Mouse (Mus musculus): ENCODE results near the gene Cd276. TPM values are rescaled to one million over a fixed set of nuclear protein-coding genes. Genes with fewer than 3 reads are reported as not detected.
A peak's percentile ranks its signal among the peaks of the same experiment; 100 is the strongest.

Cd276 gene
- polyA plus RNA-seq, 1 experiment from 2014 or later: 45.4 TPM

GRCm38 (mm10) chr9:58544879-58545324 is 10.3 kb downstream of the Cd276 start:
- Histone ChIP-seq H3K27ac (ENCODE audit: low read depth, low read length) (no peak overlapping the region), H3K36me3 (ENCODE audit: control insufficient read depth, insufficient read depth, low read length) (peaks cover 3% of the 10 kb centered on the region; the same call in 1 of the 2 replicates), H3K9ac (ENCODE audit: low read depth, low read length) (no peak overlapping the region), H3K4me3 (ENCODE audit: low read length) (no peak overlapping the region), H3K27me3 (ENCODE audit: control insufficient read depth, insufficient read depth, low read length) (no peaks in the 10 kb centered on the region), H3K9me3 (ENCODE audit: control insufficient read depth, low read length) (no peaks in the 10 kb centered on the region), H3K4me2 (replicated peaks; ENCODE audit: low read depth, low read length) (no peak overlapping the region), H3K4me1 (ENCODE audit: control insufficient read depth, insufficient read depth, low read length) (peaks cover 16% of the 10 kb centered on the region; the same call in 1 of the 2 replicates)
- ATAC-seq (ENCODE audit: low FRiP score, low TSS enrichment): no peak
- 74% methylated on average over 4 of the region's 4 CpGs for WGBS

- Histone ChIP-seq H3K9me3 (ENCODE audit: control insufficient read depth, low read length) (no peaks in the 10 kb centered on the region), H3K27me3 (ENCODE audit: control insufficient read depth, insufficient read depth, low read length) (no peaks in the 10 kb centered on the region), H3K36me3 (ENCODE audit: control insufficient read depth, insufficient read depth, low read length) (peaks cover 15% of the 10 kb centered on the region), H3K4me1 (ENCODE audit: control insufficient read depth, insufficient read depth, low read length) (peaks cover 7% of the 10 kb centered on the region; the same call in 1 of the 2 replicates), H3K4me3 (ENCODE audit: low read length) (no peak overlapping the region), H3K9ac (ENCODE audit: low read depth, low read length) (no peak overlapping the region), H3K4me2 (replicated peaks; ENCODE audit: low read depth, low read length) (no peak overlapping the region), H3K27ac (ENCODE audit: low read depth, low read length) (peak overlapping the region; percentile 59)
- peak; percentile 43; the same call in 1 of the 2 replicates for ATAC-seq (ENCODE audit: low FRiP score, low TSS enrichment)
- 53% methylated on average over 6 of the region's 6 CpGs for WGBS
Measured at GRCm38 (mm10) chr9:58541895-58542338, 13.3 kb downstream of the Cd276 start.

DNA sequence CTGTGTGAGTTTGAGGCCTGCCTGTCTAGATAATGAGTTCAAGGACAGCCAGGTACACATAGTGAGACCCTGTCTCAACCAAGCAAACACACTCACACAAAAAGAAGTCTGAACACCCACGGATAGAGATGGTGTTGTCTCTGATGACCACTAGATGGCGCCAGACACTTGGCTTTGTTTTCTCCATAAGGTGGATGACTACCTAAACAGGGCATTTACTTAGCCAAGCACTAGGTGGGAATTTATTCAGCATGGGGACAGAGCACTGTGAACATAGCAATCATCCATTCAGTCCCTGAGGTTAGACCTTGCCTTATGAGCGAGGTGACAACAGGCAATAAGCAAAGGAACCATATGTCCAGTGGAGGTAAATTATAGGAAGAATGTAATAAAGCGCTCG is 15.4 kb downstream of the Cd276 start:
- H3K4me3 ChIP-seq (ENCODE audit: low read length): no peak overlapping the region
- H3K27me3 ChIP-seq (ENCODE audit: control insufficient read depth, insufficient read depth, low read length): no peaks in the 10 kb centered on the region
- H3K9ac ChIP-seq (ENCODE audit: low read depth, low read length): no peak overlapping the region
- no peak for ATAC-seq (ENCODE audit: low FRiP score, low TSS enrichment)
- H3K4me2 ChIP-seq (replicated peaks; ENCODE audit: low read depth, low read length): no peak overlapping the region
- 44% methylated on average over 5 of the region's 5 CpGs for WGBS
- H3K4me1 ChIP-seq (ENCODE audit: control insufficient read depth, insufficient read depth, low read length): peaks cover 7% of the 10 kb centered on the region; the same call in 1 of the 2 replicates
- no peaks in the 10 kb centered on the region for H3K9me3 ChIP-seq (ENCODE audit: control insufficient read depth, low read length)
- peaks cover 20% of the 10 kb centered on the region for H3K36me3 ChIP-seq (ENCODE audit: control insufficient read depth, insufficient read depth, low read length)
- no peak overlapping the region for H3K27ac ChIP-seq (ENCODE audit: low read depth, low read length)

- Histone ChIP-seq H3K36me3 (ENCODE audit: control insufficient read depth, insufficient read depth, low read length) (peaks cover 30% of the 10 kb centered on the region), H3K27me3 (ENCODE audit: control insufficient read depth, insufficient read depth, low read length) (no peaks in the 10 kb centered on the region), H3K4me3 (ENCODE audit: low read length) (no peak overlapping the region), H3K9me3 (ENCODE audit: control insufficient read depth, low read length) (no peaks in the 10 kb centered on the region), H3K4me2 (replicated peaks; ENCODE audit: low read depth, low read length) (no peak overlapping the region), H3K9ac (ENCODE audit: low read depth, low read length) (no peak overlapping the region), H3K4me1 (ENCODE audit: control insufficient read depth, insufficient read depth, low read length) (peaks cover 7% of the 10 kb centered on the region; the same call in 1 of the 2 replicates), H3K27ac (ENCODE audit: low read depth, low read length) (no peak overlapping the region)
- ATAC-seq (ENCODE audit: low FRiP score, low TSS enrichment): no peak
- WGBS: 88% methylated on average over 3 of the region's 3 CpGs
Measured at GRCm38 (mm10) chr9:58537774-58538173, 17.5 kb downstream of the Cd276 start.

DNA sequence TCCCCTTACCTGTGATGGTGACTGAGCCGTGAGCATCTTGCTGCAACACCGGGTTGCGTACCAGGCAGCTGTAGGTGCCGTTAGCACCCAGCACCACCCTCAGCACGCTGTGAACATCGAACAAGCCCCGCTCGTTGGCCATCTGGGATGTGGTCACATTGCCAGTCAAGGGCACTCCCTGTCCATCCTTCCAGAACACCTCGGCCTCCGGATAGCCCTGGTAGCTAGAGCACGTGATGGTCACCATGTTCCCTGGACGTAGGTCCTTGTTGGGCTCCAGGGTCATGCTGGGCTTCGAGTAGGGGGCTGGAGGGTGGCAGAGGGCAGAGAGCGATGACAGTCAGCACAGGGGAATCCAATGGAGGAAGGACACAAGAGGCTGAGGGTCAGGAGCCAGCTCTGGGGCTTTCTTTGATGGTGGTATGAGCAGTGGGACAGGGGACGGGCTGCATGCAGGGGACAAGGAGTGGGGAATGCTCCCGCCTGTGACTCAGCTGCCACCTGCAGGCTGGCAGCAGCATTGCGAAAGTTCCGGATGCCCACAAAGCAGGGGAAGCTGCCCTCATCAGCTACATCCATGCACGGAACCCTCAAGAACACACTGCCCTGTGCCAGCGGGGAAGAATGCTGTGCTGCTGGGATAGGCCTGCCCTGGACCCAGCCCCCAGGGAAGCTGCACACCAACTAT is 19.6 kb downstream of the Cd276 start:
- Histone ChIP-seq H3K27me3 (ENCODE audit: control insufficient read depth, insufficient read depth, low read length) (no peaks in the 10 kb centered on the region), H3K27ac (ENCODE audit: low read depth, low read length) (no peak overlapping the region), H3K4me2 (replicated peaks; ENCODE audit: low read depth, low read length) (no peak overlapping the region), H3K9ac (ENCODE audit: low read depth, low read length) (no peak overlapping the region), H3K4me3 (ENCODE audit: low read length) (no peak overlapping the region), H3K36me3 (ENCODE audit: control insufficient read depth, insufficient read depth, low read length) (peaks cover 30% of the 10 kb centered on the region), H3K9me3 (ENCODE audit: control insufficient read depth, low read length) (no peaks in the 10 kb centered on the region), H3K4me1 (ENCODE audit: control insufficient read depth, insufficient read depth, low read length) (no peaks in the 10 kb centered on the region)
- WGBS: 81% methylated on average over 20 of the region's 20 CpGs
- ATAC-seq (ENCODE audit: low FRiP score, low TSS enrichment): no peak

GRCm38 (mm10) chr9:58534766-58535165 is 20.5 kb downstream of the Cd276 start:
- H3K36me3 ChIP-seq (ENCODE audit: control insufficient read depth, insufficient read depth, low read length): peaks cover 35% of the 10 kb centered on the region

GRCm38 (mm10) chr9:58533322-58533721 is 21.9 kb downstream of the Cd276 start:
- Histone ChIP-seq H3K4me1 (ENCODE audit: control insufficient read depth, insufficient read depth, low read length) (0 out of 2 replicates have a peak, but pooled peaks cover under 1% of the 10 kb centered on the region), H3K9ac (ENCODE audit: low read depth, low read length) (no peak overlapping the region), H3K27me3 (ENCODE audit: control insufficient read depth, insufficient read depth, low read length) (no peaks in the 10 kb centered on the region), H3K4me2 (replicated peaks; ENCODE audit: low read depth, low read length) (no peak overlapping the region), H3K4me3 (ENCODE audit: low read length) (no peak overlapping the region), H3K36me3 (ENCODE audit: control insufficient read depth, insufficient read depth, low read length) (peaks cover 39% of the 10 kb centered on the region), H3K27ac (ENCODE audit: low read depth, low read length) (no peak overlapping the region), H3K9me3 (ENCODE audit: control insufficient read depth, low read length) (no peaks in the 10 kb centered on the region)
- ATAC-seq (ENCODE audit: low FRiP score, low TSS enrichment): no peak
- WGBS: 90% methylated on average over 6 of the region's 6 CpGs

More at GRCm38 (mm10) chr9:58534766-58535165, 20.5 kb downstream of the Cd276 start:
- H3K27me3 ChIP-seq (ENCODE audit: control insufficient read depth, insufficient read depth, low read length): no peaks in the 10 kb centered on the region
- H3K4me3 ChIP-seq (ENCODE audit: low read length): no peak overlapping the region
- WGBS: 60% methylated on average over 1 of the region's 1 CpGs
- H3K9ac ChIP-seq (ENCODE audit: low read depth, low read length): no peak overlapping the region
- no peaks in the 10 kb centered on the region for H3K4me1 ChIP-seq (ENCODE audit: control insufficient read depth, insufficient read depth, low read length)
- 0 out of 2 replicates have a peak, but pooled peaks have one; percentile 24 for ATAC-seq (ENCODE audit: low FRiP score, low TSS enrichment)
- no peaks in the 10 kb centered on the region for H3K9me3 ChIP-seq (ENCODE audit: control insufficient read depth, low read length)
- no peak overlapping the region for H3K27ac ChIP-seq (ENCODE audit: low read depth, low read length)
- H3K4me2 ChIP-seq (replicated peaks; ENCODE audit: low read depth, low read length): no peak overlapping the region

DNA sequence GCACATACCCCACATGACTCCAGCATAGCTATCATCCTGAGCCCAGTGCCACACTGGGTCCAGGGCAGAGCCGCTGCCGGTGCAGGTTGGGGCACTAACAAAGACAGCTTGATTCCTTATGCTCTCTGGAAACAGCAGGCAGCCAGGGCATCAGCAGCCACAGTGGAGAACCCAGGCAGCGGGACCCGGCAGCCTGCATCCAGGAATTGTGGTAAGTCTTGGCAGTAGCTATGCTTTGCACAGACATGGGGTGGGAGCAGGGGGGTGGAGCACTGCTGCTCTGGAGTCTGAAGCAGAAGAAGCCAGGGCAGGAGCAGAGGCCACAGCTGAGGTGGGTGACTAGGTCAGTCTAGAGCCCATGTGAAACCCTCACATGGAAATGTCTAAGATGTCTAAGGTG is 23.0 kb downstream of the Cd276 start:
- H3K9ac ChIP-seq (ENCODE audit: low read depth, low read length): no peak overlapping the region

GRCm38 (mm10) chr9:58530407-58530806 is 24.8 kb downstream of the Cd276 start:
- H3K4me2 ChIP-seq (replicated peaks; ENCODE audit: low read depth, low read length): no peak overlapping the region
- no peak overlapping the region for H3K4me3 ChIP-seq (ENCODE audit: low read length)
- no peak overlapping the region for H3K9ac ChIP-seq (ENCODE audit: low read depth, low read length)
- ATAC-seq (ENCODE audit: low FRiP score, low TSS enrichment): no peak
- H3K27me3 ChIP-seq (ENCODE audit: control insufficient read depth, insufficient read depth, low read length): no peaks in the 10 kb centered on the region
- 0 out of 2 replicates have a peak, but pooled peaks cover 3% of the 10 kb centered on the region for H3K4me1 ChIP-seq (ENCODE audit: control insufficient read depth, insufficient read depth, low read length)
- no peak overlapping the region for H3K27ac ChIP-seq (ENCODE audit: low read depth, low read length)
- no peaks in the 10 kb centered on the region for H3K9me3 ChIP-seq (ENCODE audit: control insufficient read depth, low read length)
- peaks cover 38% of the 10 kb centered on the region for H3K36me3 ChIP-seq (ENCODE audit: control insufficient read depth, insufficient read depth, low read length)
- 89% methylated on average over 13 of the region's 13 CpGs for WGBS

More for the DNA sequence above, 23.0 kb downstream of the Cd276 start:
- no peak overlapping the region for H3K4me2 ChIP-seq (replicated peaks; ENCODE audit: low read depth, low read length)
- peaks cover 33% of the 10 kb centered on the region for H3K36me3 ChIP-seq (ENCODE audit: control insufficient read depth, insufficient read depth, low read length)
- WGBS: 98% methylated on average over 4 of the region's 4 CpGs
- H3K4me3 ChIP-seq (ENCODE audit: low read length): no peak overlapping the region
- H3K9me3 ChIP-seq (ENCODE audit: control insufficient read depth, low read length): no peaks in the 10 kb centered on the region
- H3K27me3 ChIP-seq (ENCODE audit: control insufficient read depth, insufficient read depth, low read length): no peaks in the 10 kb centered on the region
- H3K4me1 ChIP-seq (ENCODE audit: control insufficient read depth, insufficient read depth, low read length): 0 out of 2 replicates have a peak, but pooled peaks cover 3% of the 10 kb centered on the region
- H3K27ac ChIP-seq (ENCODE audit: low read depth, low read length): no peak overlapping the region
- no peak for ATAC-seq (ENCODE audit: low FRiP score, low TSS enrichment)
